Mouse (Mus musculus): Measurements from ENCODE around the gene Arhgef7. TPM values are rescaled to one million over a fixed set of nuclear protein-coding genes. Genes with fewer than 3 reads are reported as not detected.

The Arhgef7 gene
- polyA plus RNA-seq, 1 experiment from 2014 or later, result 67.2 TPM

- H3K4me3 ChIP-seq (ENCODE audit: low read depth, low read length), result no peak overlapping the region
- H3K4me1 ChIP-seq (ENCODE audit: control insufficient read depth, insufficient read depth, low read length), result no peaks in the 10 kb centered on the region
- no peak overlapping the region; the same call in 1 of the 2 replicates for H3K9ac ChIP-seq (ENCODE audit: low read depth, low read length)
- 16% methylated on average over 3 of the region's 3 CpGs for WGBS
- H3K36me3 ChIP-seq (ENCODE audit: control insufficient read depth, insufficient read depth, low read length), result no peaks in the 10 kb centered on the region
- H3K27ac ChIP-seq (ENCODE audit: low read length), result no peak overlapping the region
- ATAC-seq, result no peak
- no peaks in the 10 kb centered on the region for H3K9me3 ChIP-seq (replicated peaks; ENCODE audit: control insufficient read depth, low read length, poor library complexity, severe bottlenecking)
- no peaks in the 10 kb centered on the region for H3K27me3 ChIP-seq (ENCODE audit: control insufficient read depth, insufficient read depth, low read depth, low read length)
- H3K4me2 ChIP-seq (ENCODE audit: low read length), result no peak overlapping the region
Observed at GRCm38 (mm10) chr8:11707701-11708100, 19.8 kb upstream of the Arhgef7 start.

GRCm38 (mm10) chr8:11708815-11709214 lies 18.7 kb upstream of the Arhgef7 start:
- Histone ChIP-seq H3K27ac (ENCODE audit: low read length) (no peak overlapping the region), H3K36me3 (ENCODE audit: control insufficient read depth, insufficient read depth, low read length) (no peaks in the 10 kb centered on the region), H3K4me1 (ENCODE audit: control insufficient read depth, insufficient read depth, low read length) (no peaks in the 10 kb centered on the region), H3K9ac (ENCODE audit: low read depth, low read length) (no peak overlapping the region), H3K9me3 (replicated peaks; ENCODE audit: control insufficient read depth, low read length, poor library complexity, severe bottlenecking) (no peaks in the 10 kb centered on the region), H3K4me2 (ENCODE audit: low read length) (no peak overlapping the region), H3K27me3 (ENCODE audit: control insufficient read depth, insufficient read depth, low read depth, low read length) (no peaks in the 10 kb centered on the region), H3K4me3 (ENCODE audit: low read depth, low read length) (no peak overlapping the region)
- WGBS, result 52% methylated on average over 2 of the region's 2 CpGs
- ATAC-seq, result no peak

DNA sequence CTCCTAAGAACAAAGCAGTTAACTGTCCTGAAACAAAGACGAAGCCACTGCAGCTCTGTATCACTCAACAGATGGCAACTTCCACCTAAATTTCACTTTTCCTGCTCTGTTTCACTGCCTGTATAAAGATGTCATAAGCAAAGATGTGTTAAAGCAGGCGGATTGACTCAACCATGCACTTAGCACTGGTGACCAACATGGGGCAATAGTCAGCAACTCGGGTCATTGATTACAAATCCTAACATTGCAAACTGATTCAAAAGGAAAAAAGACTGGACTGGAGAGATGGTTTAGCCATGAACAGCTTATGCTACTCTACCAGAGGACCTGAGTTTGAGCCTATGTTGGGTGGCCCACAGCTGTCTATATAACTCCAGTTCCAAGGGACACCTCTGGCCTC lies 18.0 kb upstream of the Arhgef7 start:
- Histone ChIP-seq H3K9ac (ENCODE audit: low read depth, low read length) (no peak overlapping the region), H3K4me1 (ENCODE audit: control insufficient read depth, insufficient read depth, low read length) (no peaks in the 10 kb centered on the region), H3K36me3 (ENCODE audit: control insufficient read depth, insufficient read depth, low read length) (no peaks in the 10 kb centered on the region), H3K27me3 (ENCODE audit: control insufficient read depth, insufficient read depth, low read depth, low read length) (no peaks in the 10 kb centered on the region), H3K9me3 (replicated peaks; ENCODE audit: control insufficient read depth, low read length, poor library complexity, severe bottlenecking) (no peaks in the 10 kb centered on the region), H3K4me2 (ENCODE audit: low read length) (no peak overlapping the region), H3K4me3 (ENCODE audit: low read depth, low read length) (no peak overlapping the region), H3K27ac (ENCODE audit: low read length) (no peak overlapping the region)
- WGBS, result 80% methylated on average over 3 of the region's 3 CpGs
- no peak for ATAC-seq

GRCm38 (mm10) chr8:11710415-11710814 lies 17.1 kb upstream of the Arhgef7 start:
- 32% methylated on average over 5 of the region's 5 CpGs for WGBS
- no peak overlapping the region for H3K27ac ChIP-seq (ENCODE audit: low read length)
- H3K4me3 ChIP-seq (ENCODE audit: low read depth, low read length), result no peak overlapping the region
- H3K4me2 ChIP-seq (ENCODE audit: low read length), result no peak overlapping the region
- H3K9me3 ChIP-seq (replicated peaks; ENCODE audit: control insufficient read depth, low read length, poor library complexity, severe bottlenecking), result no peaks in the 10 kb centered on the region
- no peaks in the 10 kb centered on the region for H3K27me3 ChIP-seq (ENCODE audit: control insufficient read depth, insufficient read depth, low read depth, low read length)
- no peak for ATAC-seq
- no peak overlapping the region for H3K9ac ChIP-seq (ENCODE audit: low read depth, low read length)
- no peaks in the 10 kb centered on the region for H3K36me3 ChIP-seq (ENCODE audit: control insufficient read depth, insufficient read depth, low read length)
- no peaks in the 10 kb centered on the region for H3K4me1 ChIP-seq (ENCODE audit: control insufficient read depth, insufficient read depth, low read length)

GRCm38 (mm10) chr8:11712244-11712643 lies 15.3 kb upstream of the Arhgef7 start:
- Histone ChIP-seq H3K4me1 (ENCODE audit: control insufficient read depth, insufficient read depth, low read length) (no peaks in the 10 kb centered on the region), H3K27me3 (ENCODE audit: control insufficient read depth, insufficient read depth, low read depth, low read length) (no peaks in the 10 kb centered on the region), H3K9ac (ENCODE audit: low read depth, low read length) (no peak overlapping the region), H3K36me3 (ENCODE audit: control insufficient read depth, insufficient read depth, low read length) (no peaks in the 10 kb centered on the region), H3K27ac (ENCODE audit: low read length) (no peak overlapping the region), H3K4me2 (ENCODE audit: low read length) (no peak overlapping the region), H3K9me3 (replicated peaks; ENCODE audit: control insufficient read depth, low read length, poor library complexity, severe bottlenecking) (no peaks in the 10 kb centered on the region), H3K4me3 (ENCODE audit: low read depth, low read length) (no peak overlapping the region)
- no peak for ATAC-seq
- WGBS, result 86% methylated on average over 6 of the region's 6 CpGs

DNA sequence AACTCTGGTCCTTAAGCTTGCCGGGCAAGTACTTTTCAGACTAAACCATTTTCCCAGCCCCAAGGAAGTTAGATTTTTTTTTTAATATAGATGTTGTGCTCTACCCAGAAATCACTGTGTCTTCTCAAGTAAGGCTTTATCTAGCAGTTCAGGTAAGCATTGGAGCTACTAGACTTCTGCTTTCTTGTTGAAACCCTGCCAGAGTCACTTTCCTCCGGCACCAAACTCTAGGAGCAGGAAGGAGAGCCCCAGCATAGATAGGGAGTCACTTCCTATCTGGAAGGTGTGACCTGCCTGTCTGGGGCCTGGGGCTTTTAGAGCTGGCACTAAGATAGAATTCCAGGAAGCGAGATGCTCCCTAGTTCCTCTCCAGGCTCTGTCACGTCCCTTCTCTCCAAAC lies 10.3 kb upstream of the Arhgef7 start:
- Histone ChIP-seq H3K4me3 (ENCODE audit: low read depth, low read length) (no peak overlapping the region), H3K36me3 (ENCODE audit: control insufficient read depth, insufficient read depth, low read length) (no peaks in the 10 kb centered on the region), H3K27ac (ENCODE audit: low read length) (no peak overlapping the region), H3K4me2 (ENCODE audit: low read length) (no peak overlapping the region), H3K9me3 (replicated peaks; ENCODE audit: control insufficient read depth, low read length, poor library complexity, severe bottlenecking) (no peaks in the 10 kb centered on the region), H3K9ac (ENCODE audit: low read depth, low read length) (no peak overlapping the region), H3K27me3 (ENCODE audit: control insufficient read depth, insufficient read depth, low read depth, low read length) (no peaks in the 10 kb centered on the region), H3K4me1 (ENCODE audit: control insufficient read depth, insufficient read depth, low read length) (no peaks in the 10 kb centered on the region)
- 76% methylated on average over 4 of the region's 4 CpGs for WGBS
- no peak for ATAC-seq

DNA sequence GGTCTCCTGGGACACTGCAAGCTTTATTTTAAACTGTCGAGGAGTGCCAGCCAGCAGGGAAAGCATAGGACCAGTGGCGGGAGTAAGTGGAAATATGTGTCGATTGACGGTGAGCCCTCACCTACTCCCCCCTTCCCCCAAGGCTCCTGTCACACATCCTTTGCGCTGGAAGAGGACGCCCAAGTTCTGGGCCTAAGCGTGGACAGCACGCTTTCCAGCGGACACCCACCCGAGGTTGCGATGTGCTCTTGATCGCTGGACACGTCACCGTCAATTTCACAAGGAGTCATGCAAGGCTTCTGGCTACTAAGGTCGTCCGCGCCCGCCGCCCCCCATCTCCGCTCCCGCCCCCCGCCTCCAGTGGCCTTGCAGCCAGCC lies 259 bp upstream of the Arhgef7 start:
- H3K27ac ChIP-seq (ENCODE audit: low read length), result peak overlapping the region; percentile 100
- H3K36me3 ChIP-seq (ENCODE audit: control insufficient read depth, insufficient read depth, low read length), result no peaks in the 10 kb centered on the region
- no peaks in the 10 kb centered on the region for H3K27me3 ChIP-seq (ENCODE audit: control insufficient read depth, insufficient read depth, low read depth, low read length)
- peak overlapping the region; percentile 68 for H3K4me3 ChIP-seq (ENCODE audit: low read depth, low read length)
- peaks cover 31% of the 10 kb centered on the region for H3K4me1 ChIP-seq (ENCODE audit: control insufficient read depth, insufficient read depth, low read length)
- H3K4me2 ChIP-seq (ENCODE audit: low read length), result peak overlapping the region; percentile 80
- WGBS, result 0% methylated on average over 22 of the region's 22 CpGs
- peak overlapping the region; percentile 95 for H3K9ac ChIP-seq (ENCODE audit: low read depth, low read length)
- H3K9me3 ChIP-seq (replicated peaks; ENCODE audit: control insufficient read depth, low read length, poor library complexity, severe bottlenecking), result no peaks in the 10 kb centered on the region
- peak; percentile 54 for ATAC-seq

- 1% methylated on average over 48 of the region's 61 CpGs for WGBS
- H3K27me3 ChIP-seq (ENCODE audit: control insufficient read depth, insufficient read depth, low read depth, low read length), result no peaks in the 10 kb centered on the region
- H3K4me2 ChIP-seq (ENCODE audit: low read length), result peak overlapping the region; percentile 80
- H3K4me3 ChIP-seq (ENCODE audit: low read depth, low read length), result peak overlapping the region; percentile 68
- H3K9ac ChIP-seq (ENCODE audit: low read depth, low read length), result peak overlapping the region; percentile 95
- H3K36me3 ChIP-seq (ENCODE audit: control insufficient read depth, insufficient read depth, low read length), result no peaks in the 10 kb centered on the region
- H3K27ac ChIP-seq (ENCODE audit: low read length), result peak overlapping the region; percentile 100
- ATAC-seq, result peak; percentile 21
- peaks cover 32% of the 10 kb centered on the region for H3K4me1 ChIP-seq (ENCODE audit: control insufficient read depth, insufficient read depth, low read length)
- no peaks in the 10 kb centered on the region for H3K9me3 ChIP-seq (replicated peaks; ENCODE audit: control insufficient read depth, low read length, poor library complexity, severe bottlenecking)
Observed at GRCm38 (mm10) chr8:11728482-11729295, 1.2 kb downstream of the Arhgef7 start.

DNA sequence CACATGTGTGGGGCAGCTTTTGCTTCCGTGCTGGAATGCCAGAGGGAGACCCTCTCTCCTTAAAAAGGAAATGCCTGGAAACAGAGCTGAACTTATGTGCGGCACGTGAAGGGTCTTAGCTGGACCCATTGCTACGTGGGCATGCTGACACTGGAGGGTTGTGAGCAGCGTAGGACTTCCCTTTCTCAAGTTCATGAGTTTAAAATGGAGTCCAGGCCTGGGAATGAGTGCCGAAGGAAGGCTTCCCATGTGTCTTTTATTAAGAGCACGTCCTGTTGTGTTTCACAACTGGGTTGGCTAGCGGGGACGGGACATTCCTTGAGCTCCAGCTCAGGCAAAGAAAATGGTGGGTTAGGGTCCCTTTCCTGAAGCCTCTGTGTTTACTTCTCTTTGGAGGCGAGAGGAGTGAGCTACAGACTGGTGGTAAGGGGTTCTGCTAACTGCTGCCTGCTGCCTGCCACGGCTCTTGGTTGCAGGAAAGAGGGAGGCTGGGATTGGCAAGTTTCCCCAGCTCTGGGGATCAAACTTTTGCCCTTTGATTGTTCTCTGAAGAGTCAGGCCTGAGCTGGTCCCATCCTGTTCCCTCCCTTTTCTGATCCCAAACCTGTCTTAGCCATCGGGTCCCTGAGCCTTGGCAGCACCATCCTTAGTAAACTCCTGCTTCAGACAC lies 2.9 kb downstream of the Arhgef7 start:
- no peaks in the 10 kb centered on the region for H3K36me3 ChIP-seq (ENCODE audit: control insufficient read depth, insufficient read depth, low read length)
- H3K4me1 ChIP-seq (ENCODE audit: control insufficient read depth, insufficient read depth, low read length), result peaks cover 32% of the 10 kb centered on the region
- peak overlapping the region; percentile 14; the same call in 1 of the 2 replicates for H3K27ac ChIP-seq (ENCODE audit: low read length)
- no peak for ATAC-seq
- no peaks in the 10 kb centered on the region for H3K27me3 ChIP-seq (ENCODE audit: control insufficient read depth, insufficient read depth, low read depth, low read length)
- H3K4me2 ChIP-seq (ENCODE audit: low read length), result peak overlapping the region; percentile 80
- peak overlapping the region; percentile 95; the same call in 1 of the 2 replicates for H3K9ac ChIP-seq (ENCODE audit: low read depth, low read length)
- no peaks in the 10 kb centered on the region for H3K9me3 ChIP-seq (replicated peaks; ENCODE audit: control insufficient read depth, low read length, poor library complexity, severe bottlenecking)
- 67% methylated on average over 12 of the region's 12 CpGs for WGBS
- peak overlapping the region; percentile 68 for H3K4me3 ChIP-seq (ENCODE audit: low read depth, low read length)

Measured in midbrain, embryonic 16.5 days (tissue).